Mouse (Mus musculus): Measurements from ENCODE around the gene Lck.
A peak's percentile ranks its signal among the peaks of the same experiment; 100 is the strongest.

Lck gene

DNA sequence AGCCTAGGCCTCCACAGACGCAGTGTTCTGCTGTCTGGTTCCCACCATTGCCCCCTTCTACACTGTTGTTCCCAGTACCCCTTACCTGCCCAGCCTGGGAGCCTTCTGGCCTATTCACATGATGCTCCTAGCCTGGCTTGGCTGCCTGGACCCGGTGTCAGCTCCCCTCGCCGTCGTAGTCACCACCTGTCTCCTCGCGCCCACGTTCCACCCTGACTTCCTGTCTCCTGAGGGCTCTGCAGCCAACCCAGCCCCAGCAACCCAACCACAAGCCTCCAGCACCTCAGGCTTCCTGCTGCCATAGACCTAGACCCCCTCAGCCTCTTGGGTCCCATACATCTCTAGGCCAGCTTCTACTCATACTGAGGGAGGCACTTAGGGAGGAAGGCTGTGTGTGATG is at the start of gene Lck:
Lck (minus strand) TSS at position 212 of the 400 bp plus-strand sequence.
- DNase-seq (ENCODE audit: low spot score in 2 of 2), result peak; percentile 84 to 87

DNA sequence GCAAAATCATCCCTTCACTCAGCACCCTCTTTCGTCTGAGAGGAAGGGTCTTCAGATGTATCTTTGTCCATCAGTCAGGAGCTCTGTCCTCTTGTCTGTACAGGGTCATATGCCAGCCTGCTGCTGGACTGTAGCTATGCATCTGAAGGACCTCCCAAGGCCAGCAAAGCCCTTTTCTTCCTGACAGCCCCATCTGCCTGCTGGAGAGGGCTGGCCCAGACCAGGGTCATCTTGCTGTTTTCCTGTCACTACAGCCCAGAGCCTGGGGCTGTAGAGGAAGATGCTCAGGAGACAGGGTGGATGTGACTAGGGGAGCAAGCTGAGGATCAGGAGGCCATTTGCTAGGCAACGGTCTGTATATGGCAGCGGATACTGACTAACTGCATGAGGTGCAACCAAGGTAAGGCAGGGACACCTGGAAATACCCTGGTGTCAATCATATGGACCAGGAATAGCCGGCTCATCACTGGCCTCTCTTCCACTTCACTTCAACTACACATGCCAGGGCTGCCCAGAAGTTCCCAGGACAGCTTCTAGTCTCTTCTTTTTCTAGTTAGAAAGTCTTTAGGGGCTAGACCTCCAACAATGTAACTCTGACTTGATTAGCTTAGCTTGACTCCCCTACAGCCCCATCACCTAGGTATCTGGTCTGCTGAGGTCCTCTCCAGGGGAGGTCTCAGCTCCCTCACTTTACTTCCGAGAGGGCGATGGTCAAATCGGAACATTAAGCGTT is 49.5 kb upstream of the Lck start:
- no peak for DNase-seq (ENCODE audit: low spot score in 2 of 2)

DNA sequence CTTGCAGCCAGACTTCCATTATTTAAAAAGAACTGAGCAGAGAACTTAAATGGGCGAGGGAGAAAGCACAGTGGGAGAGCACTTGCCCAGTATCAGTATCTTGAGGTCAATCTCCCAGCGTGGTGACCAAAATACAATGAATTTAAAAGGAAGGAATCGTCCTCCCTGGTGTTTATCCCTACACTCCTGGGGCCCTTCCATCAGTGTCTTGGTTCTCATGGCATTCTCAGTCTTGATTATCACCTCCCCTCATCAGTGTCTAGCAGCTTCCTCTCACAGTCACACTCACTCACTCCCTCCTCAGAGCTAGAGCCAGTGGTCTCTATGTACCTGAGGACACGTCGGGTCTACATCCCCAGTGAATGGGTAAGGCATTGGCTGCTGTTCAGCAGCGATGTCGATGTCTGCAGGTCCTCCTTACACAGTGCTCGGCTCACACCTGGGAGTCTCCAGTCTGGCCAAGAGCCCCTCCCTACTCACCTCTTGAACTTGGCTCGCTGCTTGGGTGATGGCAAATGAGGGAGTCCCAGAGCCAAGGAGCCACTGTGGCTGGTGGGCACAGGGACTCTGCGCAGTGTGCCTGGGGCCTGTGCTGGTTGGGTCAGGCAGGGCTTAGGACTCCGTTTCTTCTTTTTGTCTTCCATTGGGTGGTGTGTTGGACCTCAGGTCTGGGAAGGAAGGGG is 48.8 kb upstream of the Lck start:
- DNase-seq (ENCODE audit: low spot score in 2 of 2), result no peak

DNA sequence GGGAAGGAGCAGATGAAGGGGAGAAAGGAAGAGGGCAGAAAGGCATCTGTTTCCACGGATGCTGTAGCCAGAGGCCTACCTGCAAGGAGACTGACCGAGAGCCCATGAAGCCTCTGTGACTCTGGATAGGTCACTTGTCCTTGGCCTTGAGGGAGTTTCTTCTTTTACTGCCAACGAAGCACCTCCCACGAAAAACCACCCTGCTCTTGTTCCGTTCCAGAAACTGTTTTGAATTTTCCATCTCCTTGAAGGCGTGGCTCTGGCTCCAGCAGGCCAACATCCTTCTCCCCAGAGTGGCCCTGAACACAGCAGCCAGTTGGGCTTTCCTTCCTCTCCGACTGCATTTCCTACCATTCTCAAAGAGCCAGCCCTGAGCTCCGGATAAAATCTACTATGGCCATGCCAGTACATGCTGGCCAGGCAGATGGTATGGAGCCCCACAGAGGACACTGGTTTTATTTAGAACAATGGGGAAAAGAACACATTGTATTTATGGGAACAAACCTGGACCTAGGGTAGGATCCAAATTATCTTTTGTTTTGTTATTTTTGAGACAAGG is 47.9 kb upstream of the Lck start:
- DNase-seq (ENCODE audit: low spot score in 2 of 2), result no peak

DNA sequence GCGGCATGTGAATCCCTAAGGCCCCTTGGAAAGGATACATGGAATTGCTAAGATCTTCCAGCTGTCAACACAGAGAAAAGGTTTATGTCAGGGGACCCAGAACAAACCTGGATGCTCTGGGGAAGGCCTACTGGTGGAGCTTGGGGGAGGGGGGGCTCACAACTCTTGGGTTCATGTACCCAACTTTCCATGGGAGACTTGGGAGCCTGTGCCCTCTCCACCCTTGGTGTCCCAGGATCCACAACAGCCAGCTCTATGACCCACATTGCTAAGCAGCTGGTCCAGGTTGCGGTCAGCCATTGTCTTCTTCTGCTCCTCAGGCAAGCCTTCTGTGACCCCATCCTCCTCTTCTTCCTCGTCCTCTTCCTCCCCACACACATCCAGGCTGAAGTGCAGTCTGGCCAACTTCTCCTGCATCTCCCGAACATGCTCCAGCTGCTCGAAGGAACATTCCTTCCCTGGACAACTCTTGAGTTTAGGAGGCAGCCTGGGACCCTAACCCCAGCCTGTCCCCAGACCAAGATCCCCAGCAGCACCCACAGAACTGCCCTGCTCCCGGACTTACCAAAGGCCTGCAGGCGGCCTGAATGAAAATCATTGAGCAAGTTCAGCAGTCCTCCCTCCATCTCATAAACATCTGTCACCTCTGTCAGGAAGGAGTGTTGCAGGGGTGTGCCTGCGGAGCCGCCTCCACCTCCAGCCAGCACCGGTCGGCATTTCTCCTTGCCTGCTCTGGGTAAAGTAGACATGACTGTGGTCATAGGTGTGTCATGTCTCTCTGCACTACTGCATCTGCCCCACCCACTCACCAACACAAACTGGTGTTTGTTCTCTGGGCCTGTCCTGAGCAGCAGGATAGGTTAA is 47.2 kb upstream of the Lck start:
- DNase-seq (ENCODE audit: low spot score in 2 of 2), result no peak

DNA sequence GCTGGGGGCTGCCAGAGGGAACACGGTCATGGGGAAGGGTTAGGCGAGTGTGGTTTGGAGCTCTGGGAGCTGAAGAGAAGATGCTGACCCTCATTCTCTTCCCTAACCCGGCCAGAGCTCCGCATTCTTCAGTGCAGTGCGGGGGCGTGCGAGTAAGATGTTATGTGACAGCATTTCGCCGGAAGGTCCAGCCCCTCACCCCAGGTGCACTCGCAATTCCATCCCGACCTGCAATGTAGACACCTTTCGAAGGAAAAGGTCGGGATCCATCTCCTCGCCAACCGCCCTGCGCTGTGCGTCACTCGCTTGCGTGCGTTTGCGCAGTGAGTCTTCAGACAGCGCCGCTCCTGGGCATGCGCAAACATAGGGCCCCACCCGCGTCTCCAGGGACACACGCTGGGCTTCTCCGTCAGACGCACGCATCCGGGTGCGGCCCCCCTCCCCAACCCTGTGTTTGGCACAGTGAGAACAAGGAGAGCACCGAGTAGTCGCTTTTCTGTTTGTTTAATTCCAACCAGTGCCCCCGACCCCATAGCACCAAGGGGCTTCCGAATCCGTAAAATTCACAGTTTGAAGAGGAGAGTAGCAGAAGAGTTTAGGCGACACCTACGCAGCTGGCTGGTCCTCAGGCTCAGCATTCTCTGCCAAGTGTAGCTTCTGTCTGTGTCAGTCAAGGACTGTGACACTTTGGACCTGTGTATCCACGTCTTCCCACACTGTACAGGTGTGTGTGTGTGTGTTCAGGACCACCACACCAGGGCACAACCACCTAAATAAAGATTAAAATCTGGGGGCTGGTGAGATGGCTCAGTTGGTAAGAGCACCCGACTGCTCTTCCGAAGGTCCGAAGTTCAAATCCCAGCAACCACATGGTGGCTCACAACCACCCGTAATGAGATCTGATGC is 45.6 kb upstream of the Lck start, which contains the start of gene Iqcc:
Iqcc (minus strand) TSS at position 314 of the 906 bp plus-strand sequence.
- DNase-seq (ENCODE audit: low spot score in 2 of 2), result peak; percentile 95 to 96

DNA sequence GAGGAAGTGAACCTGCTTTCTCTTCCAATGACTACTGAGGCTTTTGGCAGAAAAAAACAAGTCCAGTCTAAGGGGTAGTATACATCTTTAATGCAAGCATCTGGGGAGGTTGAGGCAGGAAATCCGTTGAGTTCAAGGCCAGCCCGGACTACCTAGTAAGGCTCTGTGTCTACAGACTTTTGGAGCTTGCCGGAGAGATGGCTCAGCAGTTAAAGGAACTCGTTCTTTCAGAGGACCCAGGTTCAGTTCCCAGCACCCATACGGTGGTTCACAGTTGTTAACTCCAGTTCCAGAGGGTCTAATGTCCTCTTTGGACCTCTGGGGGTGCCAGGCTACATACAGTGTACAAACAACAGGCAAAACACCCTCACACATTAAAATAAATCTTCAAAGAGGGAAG is 44.6 kb upstream of the Lck start:
- DNase-seq (ENCODE audit: low spot score in 2 of 2), result no peak

DNA sequence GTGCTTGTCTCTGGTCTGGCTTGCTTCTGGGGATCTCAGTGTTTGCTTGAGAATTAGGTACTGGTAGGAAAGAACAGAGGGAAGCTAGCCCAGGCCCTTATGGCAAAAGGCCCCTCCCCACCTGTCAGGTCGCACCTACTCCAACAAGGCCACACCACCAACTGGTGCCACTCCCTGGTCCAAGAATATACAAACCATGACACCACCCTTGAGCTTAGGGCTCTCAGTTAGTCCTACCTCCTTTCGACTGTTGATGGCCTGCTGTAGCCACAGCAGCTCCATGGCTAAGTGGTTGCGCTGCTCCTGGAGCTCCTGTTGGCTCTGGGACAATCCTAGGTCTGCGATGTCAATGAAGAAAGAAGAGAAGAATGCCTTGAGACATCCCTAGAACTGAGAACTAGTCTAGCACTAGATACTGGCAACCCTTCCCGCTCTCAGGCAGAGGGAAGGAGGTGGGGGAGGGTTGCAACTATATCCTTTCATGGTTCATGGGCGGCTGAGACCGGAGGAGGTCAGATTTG is 43.7 kb upstream of the Lck start:
- DNase-seq (ENCODE audit: low spot score in 2 of 2), result no peak

DNA sequence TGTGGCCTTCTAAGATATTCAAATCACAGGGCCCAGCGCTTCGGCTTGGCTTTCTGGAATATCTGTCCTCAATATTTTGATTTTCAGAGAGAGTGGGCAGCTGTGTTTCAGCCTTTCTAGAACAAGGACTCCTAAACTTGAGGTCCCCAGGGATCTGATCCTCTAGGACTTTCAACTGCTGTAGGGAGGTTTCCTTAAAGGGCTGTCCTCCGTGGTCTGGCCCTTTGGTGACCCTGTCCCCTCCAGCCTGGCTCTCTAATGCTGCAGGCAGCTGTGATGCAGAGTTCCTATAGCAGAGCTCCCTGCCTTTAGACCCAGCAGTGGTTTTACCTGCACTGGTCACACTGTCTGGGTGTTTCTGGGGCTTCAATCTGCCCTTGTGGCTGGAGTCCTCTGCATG is 43.2 kb upstream of the Lck start:
- DNase-seq (ENCODE audit: low spot score in 2 of 2), result no peak

DNA sequence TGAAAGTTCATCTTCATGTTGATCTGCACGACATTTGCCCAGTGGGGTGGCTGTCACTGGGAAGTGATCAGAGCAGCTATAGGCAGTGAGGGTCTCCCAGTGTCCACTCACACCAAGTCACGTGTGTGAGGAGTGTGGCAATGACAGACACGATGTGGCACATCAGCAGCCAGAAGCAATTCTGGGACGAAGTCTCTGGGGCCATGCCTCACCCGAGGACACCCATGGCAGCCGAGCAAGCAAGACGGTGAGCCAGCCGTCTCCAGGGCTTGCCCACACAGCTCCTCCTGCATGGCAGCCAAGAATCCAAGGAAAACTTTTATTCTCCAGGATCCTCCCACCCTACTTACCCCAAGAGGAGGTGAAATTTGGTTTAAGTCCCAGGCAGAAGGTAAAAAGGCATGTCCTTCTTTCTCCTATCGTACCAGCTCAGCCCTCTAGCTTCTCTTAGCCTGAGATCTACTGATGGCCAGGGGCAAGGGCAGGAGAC is 42.4 kb upstream of the Lck start:
- DNase-seq (ENCODE audit: low spot score in 2 of 2), result no peak

DNA sequence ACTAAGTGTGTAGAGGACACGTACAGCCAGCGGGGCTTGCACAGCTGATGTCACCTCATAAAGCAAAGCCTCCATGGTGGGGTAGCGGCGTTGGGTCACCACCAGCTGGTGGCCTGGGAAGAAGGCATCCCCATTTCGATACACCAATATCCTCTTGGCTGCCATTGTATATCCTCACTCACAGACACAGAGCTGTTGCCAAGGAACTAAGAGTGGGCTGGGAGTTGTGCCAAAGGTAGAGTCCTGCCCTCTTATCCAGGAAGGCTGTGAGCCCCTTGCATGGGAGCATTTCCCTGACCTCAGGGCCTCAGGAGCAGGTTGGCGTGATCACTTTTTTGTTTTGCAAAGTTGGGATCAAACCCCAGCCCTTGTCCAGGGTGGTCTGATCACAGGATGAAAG is 40.7 kb upstream of the Lck start, which contains the start of gene Dcdc2b:
Dcdc2b (minus strand) TSS at position 165 of the 400 bp plus-strand sequence.
- no peak for DNase-seq (ENCODE audit: low spot score in 2 of 2)

DNA sequence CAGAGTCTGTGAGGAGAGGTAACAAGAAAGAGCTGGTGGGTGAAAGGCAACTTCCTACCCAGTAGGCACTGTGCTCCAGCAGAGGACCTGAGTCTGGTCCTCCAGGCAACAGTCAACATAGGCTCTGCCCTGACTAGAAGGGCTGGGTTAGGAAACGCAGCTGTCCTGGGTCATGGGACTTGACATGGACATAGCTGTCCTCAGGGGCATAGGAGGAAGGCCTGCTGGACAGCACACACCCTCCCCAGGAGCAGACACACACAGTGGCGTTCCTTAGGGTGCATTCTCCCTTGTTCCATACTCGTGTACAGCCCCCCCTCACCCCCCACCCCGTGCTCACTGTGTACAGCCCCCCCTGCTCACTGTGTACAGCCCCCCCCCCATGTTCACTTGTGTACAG is 37.0 kb upstream of the Lck start:
- no peak for DNase-seq (ENCODE audit: low spot score in 2 of 2)

DNA sequence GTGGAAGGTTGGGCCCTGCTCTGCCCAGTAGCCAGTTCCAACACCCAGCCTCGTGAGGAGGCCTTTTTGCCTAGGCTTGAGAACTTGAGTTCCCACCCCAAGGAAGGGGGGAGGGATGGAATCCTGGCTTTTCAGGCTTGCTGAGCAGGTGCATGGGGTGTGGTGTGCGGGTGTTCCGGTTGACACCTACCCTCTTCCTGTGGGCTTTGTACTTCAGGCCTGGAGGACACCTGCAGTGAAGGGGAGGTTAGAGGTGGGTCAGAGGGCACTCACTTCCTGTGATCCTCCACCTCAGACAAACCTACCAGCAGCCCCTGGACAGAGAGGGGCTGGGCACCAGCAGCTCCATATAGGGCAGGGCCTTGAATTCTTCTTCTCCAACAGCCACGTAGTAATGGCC is 36.6 kb upstream of the Lck start:
- peak; percentile 74 to 84 for DNase-seq (ENCODE audit: low spot score in 2 of 2)

DNA sequence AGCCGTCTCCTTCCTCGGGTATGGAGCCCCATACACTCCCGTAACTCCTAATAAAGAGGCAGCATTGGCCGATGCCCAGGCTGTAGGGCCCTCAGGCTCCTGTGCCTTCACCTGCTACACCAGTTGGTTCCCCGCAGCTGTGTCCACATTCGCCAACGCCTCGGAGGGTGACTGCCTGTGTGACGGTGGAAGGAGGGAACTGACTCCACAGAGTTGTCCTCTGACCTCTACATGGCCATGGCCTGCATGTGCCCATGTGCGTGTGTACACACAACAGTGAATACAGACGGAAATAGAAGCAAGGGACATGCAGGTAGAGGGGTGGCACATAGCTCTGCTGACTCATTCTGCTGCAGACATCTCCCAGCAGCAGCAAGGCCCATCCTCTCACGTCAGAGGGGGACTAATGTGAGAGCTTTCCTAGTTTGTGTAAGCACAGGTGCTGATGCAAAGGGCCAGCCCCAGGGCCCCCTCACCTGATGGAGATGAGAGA is 35.7 kb upstream of the Lck start:
- DNase-seq (ENCODE audit: low spot score in 2 of 2), result peak in 1 of 2 experiments; percentile 44

DNA sequence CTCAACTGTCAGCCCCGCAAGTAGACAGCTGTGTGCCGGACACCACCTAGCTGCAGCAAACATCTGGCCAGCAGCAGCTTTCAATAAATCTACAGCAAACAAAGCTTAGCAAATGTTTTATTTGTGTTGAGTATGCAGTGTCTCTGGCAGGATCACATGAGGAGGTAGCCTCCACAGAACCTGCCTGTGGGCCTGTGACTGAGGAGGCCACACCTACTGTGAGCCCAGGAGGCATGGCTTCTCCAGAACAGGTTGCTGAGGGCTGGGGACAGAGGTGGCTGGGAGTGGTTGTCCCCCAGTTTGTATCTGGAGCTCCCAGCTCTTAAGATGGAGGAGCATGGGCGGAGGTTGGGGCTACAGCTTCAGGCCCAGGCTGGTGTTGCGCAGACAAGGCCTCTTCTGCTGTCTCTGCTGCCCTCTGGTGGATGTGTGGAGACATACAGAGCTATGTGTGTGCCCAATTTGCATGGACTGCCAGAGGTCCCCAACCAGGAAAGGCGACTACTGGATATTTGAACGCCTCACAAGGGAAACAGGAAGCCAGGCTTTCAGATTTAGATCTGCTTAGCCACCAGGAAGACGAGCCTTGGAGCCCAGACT is 35.1 kb upstream of the Lck start:
- peak; percentile 79 to 91 for DNase-seq (ENCODE audit: low spot score in 2 of 2)

DNA sequence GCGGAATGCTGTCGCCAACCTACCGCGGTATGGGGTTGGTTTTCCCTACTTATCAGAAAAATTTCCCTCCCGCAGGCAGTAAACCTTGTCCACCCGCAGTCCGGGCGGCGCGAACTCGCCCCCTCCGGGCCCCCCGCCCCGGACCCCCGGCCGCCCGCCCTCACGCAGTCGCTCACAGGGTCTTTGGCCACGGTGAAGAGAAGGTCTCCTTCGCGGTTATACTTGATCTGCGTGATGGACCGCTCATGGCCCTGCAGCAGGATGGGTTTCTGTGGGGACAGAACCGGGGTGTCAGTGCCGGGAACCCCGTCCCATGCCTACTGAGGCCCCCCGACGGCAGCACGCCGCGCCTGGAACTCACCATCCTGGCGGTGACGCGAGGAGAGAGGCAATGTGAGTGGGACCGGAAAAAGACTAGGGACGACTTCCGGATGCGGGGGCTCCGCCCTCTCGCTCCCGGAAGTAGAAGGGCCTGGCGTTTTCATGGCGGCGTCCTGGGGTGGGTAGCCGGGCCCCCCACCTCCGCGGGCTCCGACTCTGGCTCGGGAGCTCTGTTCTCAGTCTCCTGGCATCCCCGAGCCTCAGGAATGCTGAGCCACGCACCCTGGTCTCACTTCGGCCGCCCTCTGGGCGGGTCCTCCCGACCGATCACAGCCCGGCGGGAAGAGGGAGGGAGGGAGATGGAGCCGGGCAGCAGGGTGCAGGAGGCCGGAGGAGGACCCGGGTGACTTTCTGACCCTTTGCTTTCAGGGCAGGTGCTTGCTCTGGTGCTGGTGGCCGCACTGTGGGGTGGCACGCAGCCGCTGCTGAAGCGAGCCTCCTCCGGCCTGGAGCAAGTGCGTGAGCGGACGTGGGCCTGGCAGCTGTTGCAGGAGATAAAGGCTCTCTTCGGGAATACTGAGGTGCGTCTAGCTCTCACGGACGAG is 27.1 kb upstream of the Lck start, which contains the start of the genes Eif3i and Tmem234:
Eif3i (minus strand) TSS at position 416 of the 926 bp plus-strand sequence.
Tmem234 (plus strand) TSS at position 436 of the 926 bp plus-strand sequence.
- peak; percentile 78 to 84 for DNase-seq (ENCODE audit: low spot score in 2 of 2)

DNA sequence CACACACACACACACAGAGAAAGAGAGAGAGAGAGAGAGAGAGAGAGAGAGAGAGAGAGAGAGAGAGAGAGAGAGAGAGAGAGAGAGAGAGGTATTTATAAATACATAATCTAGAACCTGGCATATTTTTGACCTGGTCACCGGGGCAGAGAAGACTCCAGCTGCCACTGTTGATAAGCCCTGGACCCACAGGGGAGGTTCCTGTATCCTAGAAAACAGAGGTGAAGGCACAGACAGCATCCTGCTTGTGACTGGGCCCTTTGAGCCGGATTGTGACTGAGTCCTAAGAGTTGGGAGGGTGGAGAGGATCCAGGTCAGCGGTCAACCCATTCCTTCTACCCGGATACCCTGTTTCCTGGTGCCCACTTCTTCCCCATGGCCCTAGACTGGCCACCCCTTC is 15.4 kb upstream of the Lck start:
- DNase-seq (ENCODE audit: low spot score in 2 of 2), result no peak

DNA sequence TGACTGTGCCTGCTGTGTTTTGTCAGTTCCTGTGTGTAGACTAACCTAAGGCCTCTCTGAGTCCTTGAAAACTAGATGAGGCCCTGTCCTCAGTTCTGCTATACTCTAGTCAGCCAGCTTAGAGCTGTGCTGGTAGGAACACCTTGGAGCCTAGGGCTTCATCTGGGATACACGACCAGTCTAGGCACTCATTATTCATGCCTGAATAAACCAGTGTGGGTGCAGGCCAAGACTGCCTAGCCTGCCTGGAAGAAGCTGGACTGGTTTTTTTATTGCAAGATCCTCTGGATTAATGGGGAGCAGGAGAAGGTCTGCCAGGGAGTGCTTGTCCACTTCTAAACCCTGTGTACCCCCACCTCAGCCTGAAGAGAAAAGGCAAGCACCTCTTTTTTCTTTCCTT is 13.5 kb upstream of the Lck start:
- DNase-seq (ENCODE audit: low spot score in 2 of 2), result no peak

DNA sequence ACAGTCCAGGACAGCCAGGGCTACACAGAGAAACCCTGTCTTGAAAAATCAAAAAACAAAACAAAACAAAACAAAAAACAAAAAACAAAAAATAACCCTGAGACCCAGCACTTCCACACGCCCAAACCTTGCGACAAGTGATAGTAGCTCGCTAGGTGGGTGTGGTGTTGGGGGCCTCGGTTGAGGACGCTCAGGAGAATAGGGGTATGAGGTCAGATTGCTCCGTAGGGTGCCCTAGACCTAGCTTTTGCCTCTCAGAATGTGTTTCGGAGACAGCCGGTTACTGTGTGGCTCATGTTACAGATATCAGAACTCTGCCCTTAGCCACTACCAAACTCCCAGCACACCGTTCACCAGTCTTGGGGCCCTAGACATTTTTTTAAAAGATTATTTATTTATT is 12.3 kb upstream of the Lck start:
- DNase-seq (ENCODE audit: low spot score in 2 of 2), result no peak
